Mouse (Mus musculus): ENCODE measurements around the gene Enc1. TPM values are rescaled to one million over a fixed set of nuclear protein-coding genes. Genes with fewer than 3 reads are reported as not detected.

Enc1 gene
- polyA plus RNA-seq, 1 experiment from 2014 or later, result 89.5 TPM

- WGBS, result 83% methylated on average over 14 of the region's 14 CpGs
- no peaks in the 10 kb centered on the region for H3K9me3 ChIP-seq (replicated peaks; ENCODE audit: control insufficient read depth, low read length)
- no peak overlapping the region for H3K4me3 ChIP-seq (ENCODE audit: low read depth, low read length)
- H3K36me3 ChIP-seq (ENCODE audit: control insufficient read depth, insufficient read depth, low read length), result no peaks in the 10 kb centered on the region
- DNase-seq (ENCODE audit: low spot score), result no peak
- ATAC-seq, result no peak
- no peak overlapping the region for H3K4me2 ChIP-seq (ENCODE audit: low read length)
- H3K4me1 ChIP-seq (ENCODE audit: control insufficient read depth, insufficient read depth, low read length), result peaks cover 5% of the 10 kb centered on the region; the same call in 1 of the 2 replicates
- no peak overlapping the region for H3K27ac ChIP-seq (ENCODE audit: low read depth, low read length)
- H3K9ac ChIP-seq (ENCODE audit: low read length), result no peak overlapping the region
- no peaks in the 10 kb centered on the region for H3K27me3 ChIP-seq (replicated peaks; ENCODE audit: control insufficient read depth, insufficient read depth, low read length)
Measured at GRCm38 (mm10) chr13:97297418-97298050, 56.6 kb downstream of the Enc1 start.

- H3K4me3 ChIP-seq (ENCODE audit: low read depth, low read length), result no peak overlapping the region
- H3K36me3 ChIP-seq (ENCODE audit: control insufficient read depth, insufficient read depth, low read length), result no peaks in the 10 kb centered on the region
- WGBS, result 91% methylated on average over 4 of the region's 4 CpGs
- ATAC-seq, result no peak
- H3K4me1 ChIP-seq (ENCODE audit: control insufficient read depth, insufficient read depth, low read length), result peaks cover 4% of the 10 kb centered on the region; the same call in 1 of the 2 replicates
- no peak overlapping the region for H3K27ac ChIP-seq (ENCODE audit: low read depth, low read length)
- H3K9ac ChIP-seq (ENCODE audit: low read length), result no peak overlapping the region
- H3K4me2 ChIP-seq (ENCODE audit: low read length), result no peak overlapping the region
- no peaks in the 10 kb centered on the region for H3K9me3 ChIP-seq (replicated peaks; ENCODE audit: control insufficient read depth, low read length)
- H3K27me3 ChIP-seq (replicated peaks; ENCODE audit: control insufficient read depth, insufficient read depth, low read length), result no peaks in the 10 kb centered on the region
- no peak for DNase-seq (ENCODE audit: low spot score)
Measured at GRCm38 (mm10) chr13:97298896-97299295, 58.0 kb downstream of the Enc1 start.

GRCm38 (mm10) chr13:97299877-97300873 lies 59.3 kb downstream of the Enc1 start:
- no peak overlapping the region for H3K4me3 ChIP-seq (ENCODE audit: low read depth, low read length)
- no peak overlapping the region for H3K27ac ChIP-seq (ENCODE audit: low read depth, low read length)
- H3K27me3 ChIP-seq (replicated peaks; ENCODE audit: control insufficient read depth, insufficient read depth, low read length), result no peaks in the 10 kb centered on the region
- DNase-seq (ENCODE audit: low spot score), result no peak
- H3K4me2 ChIP-seq (ENCODE audit: low read length), result no peak overlapping the region
- no peaks in the 10 kb centered on the region for H3K9me3 ChIP-seq (replicated peaks; ENCODE audit: control insufficient read depth, low read length)
- no peak overlapping the region for H3K9ac ChIP-seq (ENCODE audit: low read length)
- ATAC-seq, result no peak
- 88% methylated on average over 12 of the region's 12 CpGs for WGBS
- no peaks in the 10 kb centered on the region for H3K36me3 ChIP-seq (ENCODE audit: control insufficient read depth, insufficient read depth, low read length)
- peaks cover 4% of the 10 kb centered on the region; the same call in 1 of the 2 replicates for H3K4me1 ChIP-seq (ENCODE audit: control insufficient read depth, insufficient read depth, low read length)

Other genes starting within 250 kb of the Enc1 start
- not detected in 2 replicates for gene 1700029F12Rik, start 206.7 kb upstream of the Enc1 start, polyA plus RNA-seq (2014; fragmentation: Nextera tagmentation; extraction: Ambion mirVana)
- 14.9 and 18.1 TPM in 2 replicates for gene Fam169a, start 173.8 kb upstream of the Enc1 start, polyA plus RNA-seq (2014; fragmentation: Nextera tagmentation; extraction: Ambion mirVana)
- gene Gm6169, start 141.9 kb upstream of the Enc1 start, polyA plus RNA-seq (2014; fragmentation: Nextera tagmentation; extraction: Ambion mirVana), result 1.1 and 1.6 TPM in 2 replicates
- gene Gfm2, start 103.2 kb upstream of the Enc1 start, polyA plus RNA-seq (2014; fragmentation: Nextera tagmentation; extraction: Ambion mirVana), result 22.9 and 25.5 TPM in 2 replicates
- 51.6 and 61.9 TPM in 2 replicates for gene Nsa2, start 103.2 kb upstream of the Enc1 start, polyA plus RNA-seq (2014; fragmentation: Nextera tagmentation; extraction: Ambion mirVana)
- 38.0 and 41.9 TPM in 2 replicates for gene Hexb, start 42.7 kb upstream of the Enc1 start, polyA plus RNA-seq (2014; fragmentation: Nextera tagmentation; extraction: Ambion mirVana)